Mouse (Mus musculus): ENCODE data around the gene Lactb. TPM values are rescaled to one million over a fixed set of nuclear protein-coding genes. Genes with fewer than 3 reads are reported as not detected.
"Not testable (repeated sequence)": the region's sequence is repeated elsewhere in the genome, so short reads cannot be mapped to it uniquely, and the experiment has no call there.

Lactb gene
- polyA plus RNA-seq, 1 experiment, result 0.20 TPM

DNA sequence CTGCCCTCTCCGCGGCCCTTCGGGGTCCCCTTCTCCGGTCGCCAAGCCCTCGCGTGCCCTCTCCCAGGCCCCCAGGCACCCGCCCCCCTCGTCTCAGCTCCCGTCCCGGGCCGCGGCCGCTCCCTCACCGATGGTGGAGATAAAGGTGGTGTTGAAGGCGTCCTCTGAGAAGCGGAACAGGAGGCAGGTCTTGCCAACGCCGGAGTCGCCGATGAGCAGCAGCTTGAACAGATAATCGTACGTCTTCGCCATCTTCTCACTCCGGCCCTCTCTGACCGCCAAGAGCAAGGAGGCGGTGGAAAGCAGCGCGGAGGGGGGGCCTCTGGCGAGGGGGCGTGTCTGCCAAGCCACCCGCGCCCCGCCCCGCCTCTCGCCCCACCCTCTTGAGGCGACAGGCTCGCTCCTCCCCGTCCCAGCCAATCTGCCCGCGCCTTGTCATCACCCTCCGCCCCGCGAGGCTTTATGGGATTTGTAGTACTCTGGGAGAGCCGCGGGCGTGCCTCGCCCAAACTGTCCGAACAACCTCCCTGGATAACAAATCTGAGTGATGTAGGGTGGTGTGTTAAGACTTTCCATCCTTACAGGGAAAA is 55.8 kb downstream of the Lactb start, which contains the start of gene Rab8b:
Gene Rab8b, minus strand, starts transcription at position 306 of the 590 bp plus-strand sequence.
- H3K27me3 ChIP-seq (ENCODE audit: control insufficient read depth), result no peaks in the 10 kb centered on the region
- H3K36me3 ChIP-seq (ENCODE audit: control insufficient read depth), result peaks cover 40% of the 10 kb centered on the region
- peak within 1 kb of the TSS; percentile 91 for H3K4me3 ChIP-seq (replicated peaks)
- TF ChIP-seq TAL1 (IDR thresholded peaks at IDR 0.05; ENCODE audit: low read length) (no peak), GATA1 (IDR thresholded peaks at IDR 0.05; ENCODE audit: low read length) (peak; percentile 78)
- H3K9me3 ChIP-seq (ENCODE audit: control insufficient read depth, low read length), result peaks cover 2% of the 10 kb centered on the region
- H3K4me1 ChIP-seq (ENCODE audit: control insufficient read depth), result peaks cover 61% of the 10 kb centered on the region

GRCm38 (mm10) chr9:66918672-66919330 is 56.5 kb downstream of the Lactb start:
- TF ChIP-seq TAL1 (IDR thresholded peaks at IDR 0.05; ENCODE audit: low read length) (no peak), GATA1 (IDR thresholded peaks at IDR 0.05; ENCODE audit: low read length) (no peak)
- H3K27me3 ChIP-seq (ENCODE audit: control insufficient read depth), result no peaks in the 10 kb centered on the region
- H3K4me1 ChIP-seq (ENCODE audit: control insufficient read depth), result peaks cover 68% of the 10 kb centered on the region
- peak overlapping the region; percentile 91 for H3K4me3 ChIP-seq (replicated peaks)
- peaks cover 2% of the 10 kb centered on the region for H3K9me3 ChIP-seq (ENCODE audit: control insufficient read depth, low read length)
- peaks cover 46% of the 10 kb centered on the region for H3K36me3 ChIP-seq (ENCODE audit: control insufficient read depth)

- Histone ChIP-seq H3K36me3 (ENCODE audit: control insufficient read depth) (peaks cover 56% of the 10 kb centered on the region), H3K27me3 (ENCODE audit: control insufficient read depth) (no peaks in the 10 kb centered on the region), H3K4me1 (ENCODE audit: control insufficient read depth) (peaks cover 77% of the 10 kb centered on the region), H3K4me3 (replicated peaks) (peak overlapping the region; percentile 91), H3K9me3 (ENCODE audit: control insufficient read depth, low read length) (peaks cover 3% of the 10 kb centered on the region)
- TF ChIP-seq TAL1 (IDR thresholded peaks at IDR 0.05; ENCODE audit: low read length) (no peak), GATA1 (IDR thresholded peaks at IDR 0.05; ENCODE audit: low read length) (no peak)
Observed at GRCm38 (mm10) chr9:66917892-66918255, 57.4 kb downstream of the Lactb start.

DNA sequence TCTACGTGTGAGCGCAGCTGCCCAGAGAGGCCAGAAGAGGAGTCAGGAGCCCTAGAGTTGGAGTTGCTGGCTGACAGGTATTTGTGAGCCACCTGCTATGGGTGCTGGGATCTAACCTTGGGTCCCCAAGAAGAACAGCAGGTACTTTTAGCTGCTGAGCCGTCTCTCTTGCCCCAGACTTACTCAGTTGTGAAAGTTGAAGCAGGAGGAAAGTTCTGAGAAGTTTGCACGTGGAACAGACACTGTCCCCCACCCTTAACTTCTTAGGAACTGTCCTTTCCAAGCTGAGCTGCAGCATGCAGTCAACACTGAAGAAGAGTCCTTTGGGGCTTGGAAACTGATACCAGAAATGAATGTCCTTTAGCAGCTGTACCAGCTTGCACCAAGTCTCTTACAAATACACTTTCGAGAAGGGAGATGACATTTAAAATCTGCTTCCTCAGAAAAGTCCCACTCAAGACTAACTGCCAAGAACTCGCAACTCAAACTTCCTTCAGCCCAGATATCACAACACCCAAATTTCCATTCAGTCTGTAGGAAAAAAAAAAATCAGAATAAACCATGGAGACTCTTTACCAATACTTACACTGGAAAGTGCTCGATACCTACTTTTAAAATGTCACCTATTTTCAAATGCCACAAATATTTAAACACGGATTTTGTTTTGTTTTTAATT is 57.9 kb downstream of the Lactb start:
- Histone ChIP-seq H3K9me3 (ENCODE audit: control insufficient read depth, low read length) (peaks cover 5% of the 10 kb centered on the region), H3K4me3 (replicated peaks) (peak overlapping the region; percentile 91), H3K36me3 (ENCODE audit: control insufficient read depth) (peaks cover 61% of the 10 kb centered on the region), H3K27me3 (ENCODE audit: control insufficient read depth) (no peaks in the 10 kb centered on the region), H3K4me1 (ENCODE audit: control insufficient read depth) (peaks cover 82% of the 10 kb centered on the region)
- TF ChIP-seq TAL1 (IDR thresholded peaks at IDR 0.05; ENCODE audit: low read length), result no peak
- no peak for TF ChIP-seq GATA1 (IDR thresholded peaks at IDR 0.05; ENCODE audit: low read length)

DNA sequence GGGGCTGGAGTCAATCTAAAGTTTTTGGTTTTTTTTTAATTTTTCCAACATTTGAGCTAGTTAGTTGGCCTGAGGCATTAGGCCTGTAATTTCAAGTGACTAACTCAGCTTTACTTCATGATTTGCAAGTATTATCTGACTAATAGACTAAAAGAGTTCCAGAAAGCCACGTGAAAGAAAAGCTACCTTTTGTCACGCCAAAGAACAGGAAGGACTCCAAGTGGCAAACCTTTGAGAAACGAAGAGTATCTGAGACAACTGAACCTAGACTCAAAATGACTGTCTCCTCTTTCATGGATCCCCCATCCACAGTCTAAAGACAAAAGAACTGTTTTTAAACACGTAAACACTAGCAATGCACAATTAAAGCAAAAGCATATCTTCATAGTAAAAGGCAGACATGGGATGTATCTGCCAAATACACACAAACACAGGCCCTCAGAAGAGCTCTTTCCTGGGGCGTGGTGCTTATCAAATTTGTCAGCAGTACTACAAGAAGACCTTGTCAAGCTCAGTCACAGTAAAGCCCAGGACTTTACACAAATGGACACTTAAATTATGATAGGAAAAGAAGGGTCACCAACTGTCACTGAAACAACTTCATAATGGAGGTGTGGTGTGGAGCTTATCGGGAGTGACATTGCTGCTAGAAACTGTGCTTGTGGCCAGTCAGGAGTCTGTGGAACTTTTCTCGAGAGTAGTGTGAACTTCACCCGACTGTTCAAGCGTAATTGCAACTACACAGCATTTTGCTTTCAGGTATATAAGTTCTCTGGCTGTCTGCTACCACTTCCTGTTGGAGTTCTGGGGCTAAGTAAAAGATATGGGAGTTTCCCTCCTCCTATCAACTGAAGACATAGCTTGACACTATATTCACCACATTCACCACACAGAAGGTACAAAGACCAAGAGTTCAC is 59.2 kb downstream of the Lactb start:
- Histone ChIP-seq H3K4me3 (replicated peaks) (peak overlapping the region; percentile 91), H3K27me3 (ENCODE audit: control insufficient read depth) (no peaks in the 10 kb centered on the region), H3K4me1 (ENCODE audit: control insufficient read depth) (peaks cover 89% of the 10 kb centered on the region), H3K36me3 (ENCODE audit: control insufficient read depth) (peaks cover 73% of the 10 kb centered on the region), H3K9me3 (ENCODE audit: control insufficient read depth, low read length) (peaks cover 2% of the 10 kb centered on the region; the same call in 1 of the 2 replicates)
- TF ChIP-seq TAL1 (IDR thresholded peaks at IDR 0.05; ENCODE audit: low read length) (peak; percentile 35; the same call in 1 of the 3 replicates), GATA1 (IDR thresholded peaks at IDR 0.05; ENCODE audit: low read length) (0 out of 2 replicates have a peak, but pooled peaks have one; percentile 19)

DNA sequence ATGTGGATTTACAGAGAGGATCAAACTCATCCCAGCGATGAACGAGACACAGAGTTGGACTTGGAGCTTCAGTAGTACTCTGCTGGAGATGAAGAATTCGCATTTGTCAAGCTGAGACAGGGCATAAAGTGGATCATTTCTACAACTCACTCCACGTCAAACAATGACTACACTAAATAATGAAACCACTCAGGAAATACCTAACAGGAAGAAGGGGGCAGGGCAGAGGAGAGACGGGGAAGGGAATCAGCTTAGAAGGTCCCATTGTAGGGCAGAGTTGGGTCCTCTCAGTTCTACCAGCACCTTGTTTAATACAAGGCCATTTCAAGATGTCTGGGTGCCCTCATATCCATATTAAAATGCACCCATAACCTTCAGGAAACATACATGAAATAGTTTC is 59.9 kb downstream of the Lactb start:
- no peak for TF ChIP-seq TAL1 (IDR thresholded peaks at IDR 0.05; ENCODE audit: low read length)
- no peak for TF ChIP-seq GATA1 (IDR thresholded peaks at IDR 0.05; ENCODE audit: low read length)
- peaks cover 80% of the 10 kb centered on the region for H3K36me3 ChIP-seq (ENCODE audit: control insufficient read depth)

GRCm38 (mm10) chr9:66914540-66914939 is 60.7 kb downstream of the Lactb start:
- no peak for TF ChIP-seq GATA1 (IDR thresholded peaks at IDR 0.05; ENCODE audit: low read length)
- TF ChIP-seq TAL1 (IDR thresholded peaks at IDR 0.05; ENCODE audit: low read length), result no peak
- Histone ChIP-seq H3K4me1 (ENCODE audit: control insufficient read depth) (peaks cover 93% of the 10 kb centered on the region), H3K36me3 (ENCODE audit: control insufficient read depth) (peaks cover 89% of the 10 kb centered on the region)

More for the DNA sequence above, 59.9 kb downstream of the Lactb start:
- Histone ChIP-seq H3K4me1 (ENCODE audit: control insufficient read depth) (peaks cover 89% of the 10 kb centered on the region), H3K4me3 (replicated peaks) (peak overlapping the region; percentile 91), H3K27me3 (ENCODE audit: control insufficient read depth) (no peaks in the 10 kb centered on the region), H3K9me3 (ENCODE audit: control insufficient read depth, low read length) (peaks cover 2% of the 10 kb centered on the region; the same call in 1 of the 2 replicates)

DNA sequence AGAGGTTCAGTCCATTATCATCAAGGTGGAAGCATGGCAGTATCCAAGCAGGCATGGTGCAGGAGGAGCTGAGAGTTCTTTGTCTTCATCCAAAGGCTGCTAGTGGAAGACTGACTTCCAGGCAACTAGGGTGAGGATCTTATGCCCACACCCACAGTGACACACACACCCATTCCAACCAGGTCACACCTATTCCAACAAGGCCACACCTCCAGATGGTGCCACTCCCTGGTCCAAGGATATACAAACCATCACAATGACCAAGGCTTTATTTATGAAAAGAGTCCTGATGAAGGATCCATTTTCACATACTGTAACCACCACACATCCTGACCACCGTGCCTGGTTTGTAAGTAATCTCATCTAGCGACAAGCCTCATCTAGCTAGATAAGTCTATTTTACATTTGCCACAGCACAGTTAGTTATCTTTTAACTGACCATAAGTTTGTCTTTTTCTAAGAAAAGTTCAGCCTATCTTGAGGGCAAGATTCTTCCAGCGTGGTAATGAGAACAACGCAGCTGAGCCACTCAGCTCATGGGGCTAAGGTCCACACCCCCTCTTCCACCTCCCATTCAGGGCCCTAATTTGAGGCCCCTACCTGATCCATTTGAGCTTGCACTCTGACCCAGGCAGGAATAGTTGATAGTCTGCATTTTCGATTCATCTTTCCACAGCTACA is 61.9 kb downstream of the Lactb start:
- H3K36me3 ChIP-seq (ENCODE audit: control insufficient read depth), result peaks cover 95% of the 10 kb centered on the region
- peaks cover 94% of the 10 kb centered on the region for H3K4me1 ChIP-seq (ENCODE audit: control insufficient read depth)
- H3K4me3 ChIP-seq (replicated peaks), result peak overlapping the region; percentile 91
- H3K27me3 ChIP-seq (ENCODE audit: control insufficient read depth); H3K9me3 ChIP-seq (ENCODE audit: control insufficient read depth, low read length): not testable (repeated sequence)

More at GRCm38 (mm10) chr9:66914540-66914939, 60.7 kb downstream of the Lactb start:
- H3K27me3 ChIP-seq (ENCODE audit: control insufficient read depth), result no peaks in the 10 kb centered on the region
- H3K9me3 ChIP-seq (ENCODE audit: control insufficient read depth, low read length), result peaks cover 2% of the 10 kb centered on the region; the same call in 1 of the 2 replicates
- peak overlapping the region; percentile 91 for H3K4me3 ChIP-seq (replicated peaks)
